Mouse (Mus musculus) G1E (cell line): Measurements from ENCODE around the gene Ift52.

ENCODE experiments used
- CTCF ChIP-seq: IDR thresholded peaks from 2 replicates; pipeline ENCODE4 v1.5.1; 2012; ENCODE audit warnings: low read depth, low read length, inconsistent platforms, mixed read lengths
- GATA1 ChIP-seq: IDR thresholded peaks from 2 replicates; pipeline ENCODE4 v1.6.1; 2012; ENCODE audit warnings: borderline replicate concordance, low read length, inconsistent platforms, mixed read lengths
- GATA2 ChIP-seq: IDR thresholded peaks from 2 replicates; pipeline ENCODE4 v1.6.1; 2012; ENCODE audit warnings: low read depth, low read length, inconsistent platforms, borderline replicate concordance

- TF ChIP-seq CTCF (no peak), GATA1 (no peak), GATA2 (no peak)
Measured at GRCm38 (mm10) chr2:163055715-163056114, 38.6 kb downstream of the Ift52 start.
